Mouse (Mus musculus): Measurements from ENCODE around the gene Mex3d.

GRCm38 (mm10) chr10:80417371-80417770 is 29.9 kb upstream of the Mex3d start:
- TF ChIP-seq CTCF (IDR thresholded peaks at IDR 0.05; ENCODE audit: control insufficient read depth, insufficient read depth, insufficient replicate concordance, low read depth, low read length) (no peak), POLR2A (IDR thresholded peaks at IDR 0.05; ENCODE audit: control insufficient read depth, low read depth, low read length) (no peak)

Data from testis, adult 2 months (tissue).